Mouse (Mus musculus): ENCODE results near the gene Purb. TPM values are rescaled to one million over a fixed set of nuclear protein-coding genes. Genes with fewer than 3 reads are reported as not detected.

Gene Purb
- polyA plus RNA-seq, 1 experiment from 2014 or later = 22.6 TPM

GRCm38 (mm10) chr11:6483103-6483502 is 7.4 kb upstream of the Purb start:
- H3K9ac ChIP-seq (replicated peaks) = no peak overlapping the region
- no peak for ATAC-seq (ENCODE audit: insufficient number of reproducible peaks, insufficient read depth, low FRiP score, low TSS enrichment, low read depth)
- H3K4me2 ChIP-seq = no peak overlapping the region
- H3K27ac ChIP-seq = no peak overlapping the region
- H3K9me3 ChIP-seq = no peaks in the 10 kb centered on the region
- no peaks in the 10 kb centered on the region for H3K27me3 ChIP-seq
- no peaks in the 10 kb centered on the region; the same call in 1 of the 2 replicates for H3K4me1 ChIP-seq (replicated peaks)
- H3K4me3 ChIP-seq (replicated peaks) = no peak overlapping the region
- 82% methylated on average over 2 of the region's 2 CpGs for WGBS
- H3K36me3 ChIP-seq = no peaks in the 10 kb centered on the region

- Histone ChIP-seq H3K27me3 (no peaks in the 10 kb centered on the region), H3K4me2 (no peak overlapping the region), H3K9me3 (no peaks in the 10 kb centered on the region), H3K27ac (no peak overlapping the region), H3K9ac (replicated peaks) (no peak overlapping the region), H3K36me3 (no peaks in the 10 kb centered on the region), H3K4me3 (replicated peaks) (no peak overlapping the region), H3K4me1 (replicated peaks) (no peaks in the 10 kb centered on the region; the same call in 1 of the 2 replicates)
- 71% methylated on average over 6 of the region's 6 CpGs for WGBS
- ATAC-seq (ENCODE audit: insufficient number of reproducible peaks, insufficient read depth, low FRiP score, low TSS enrichment, low read depth) = no peak
Observed at GRCm38 (mm10) chr11:6481669-6482185, 6.0 kb upstream of the Purb start.

DNA sequence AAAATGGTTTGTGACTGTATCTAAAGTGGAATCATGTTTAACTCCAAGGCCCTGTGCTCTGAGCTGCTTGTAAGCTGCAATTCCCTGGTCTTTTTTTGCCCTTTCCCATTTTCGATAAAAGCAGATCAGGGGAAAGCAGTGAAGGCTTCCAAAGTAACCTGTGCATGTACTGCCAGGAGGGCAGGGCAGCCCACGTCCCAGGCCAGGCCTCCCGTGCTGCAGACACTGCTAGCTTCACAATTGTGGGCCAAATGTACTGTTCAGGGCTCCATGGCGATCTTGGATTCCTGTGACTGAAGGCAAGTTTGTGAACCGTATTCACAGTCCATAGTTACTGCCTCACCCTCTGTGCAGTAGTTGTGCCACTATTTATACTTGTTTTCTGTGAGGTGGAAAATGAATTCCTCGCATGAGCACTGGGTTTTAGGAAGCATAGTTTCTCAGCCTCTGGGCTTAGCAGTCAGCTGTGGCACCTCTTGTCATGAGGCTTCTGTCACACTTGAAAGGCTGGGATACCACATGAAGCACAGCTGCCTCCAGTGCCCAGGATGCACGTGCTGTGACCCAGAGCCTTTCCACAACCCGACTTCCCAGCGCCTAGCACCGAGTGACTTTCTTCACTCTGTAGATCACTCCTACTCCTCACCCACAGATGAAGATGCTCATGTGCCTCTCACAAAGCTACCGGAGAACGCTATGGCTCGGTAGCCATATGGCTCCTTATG is 5.1 kb upstream of the Purb start:
- H3K9ac ChIP-seq (replicated peaks) = no peak overlapping the region
- WGBS = 78% methylated on average over 13 of the region's 13 CpGs
- no peaks in the 10 kb centered on the region for H3K9me3 ChIP-seq
- H3K4me1 ChIP-seq (replicated peaks) = no peaks in the 10 kb centered on the region
- ATAC-seq (ENCODE audit: insufficient number of reproducible peaks, insufficient read depth, low FRiP score, low TSS enrichment, low read depth) = no peak
- no peak overlapping the region for H3K4me3 ChIP-seq (replicated peaks)
- no peaks in the 10 kb centered on the region for H3K27me3 ChIP-seq
- no peaks in the 10 kb centered on the region for H3K36me3 ChIP-seq
- H3K27ac ChIP-seq = no peak overlapping the region
- no peak overlapping the region for H3K4me2 ChIP-seq

DNA sequence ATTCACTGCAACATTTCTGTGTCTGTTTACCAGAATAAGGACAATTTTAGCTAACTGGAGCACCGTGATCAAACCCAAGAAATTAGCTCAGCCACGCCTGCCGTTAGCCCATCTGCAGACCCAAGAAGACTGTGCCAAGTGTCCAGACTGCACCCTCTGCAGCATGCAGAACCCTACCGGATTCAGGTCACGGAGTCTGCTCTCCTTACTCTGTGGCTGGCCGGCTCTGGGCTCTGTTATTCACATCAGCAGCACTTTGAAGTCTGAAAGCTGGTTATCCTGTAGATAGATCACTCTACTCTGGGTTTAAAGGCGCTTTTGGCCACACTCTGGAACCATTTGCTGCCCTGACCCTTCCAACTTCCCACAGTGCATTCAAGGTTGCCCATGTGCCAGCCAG is 4.5 kb upstream of the Purb start:
- no peaks in the 10 kb centered on the region for H3K36me3 ChIP-seq
- H3K4me1 ChIP-seq (replicated peaks) = no peaks in the 10 kb centered on the region
- 70% methylated on average over 7 of the region's 7 CpGs for WGBS
- H3K9ac ChIP-seq (replicated peaks) = no peak overlapping the region
- H3K27ac ChIP-seq = no peak overlapping the region
- no peak overlapping the region for H3K4me3 ChIP-seq (replicated peaks)
- no peak overlapping the region for H3K4me2 ChIP-seq
- no peak for ATAC-seq (ENCODE audit: insufficient number of reproducible peaks, insufficient read depth, low FRiP score, low TSS enrichment, low read depth)
- H3K27me3 ChIP-seq = no peaks in the 10 kb centered on the region
- H3K9me3 ChIP-seq = no peaks in the 10 kb centered on the region

DNA sequence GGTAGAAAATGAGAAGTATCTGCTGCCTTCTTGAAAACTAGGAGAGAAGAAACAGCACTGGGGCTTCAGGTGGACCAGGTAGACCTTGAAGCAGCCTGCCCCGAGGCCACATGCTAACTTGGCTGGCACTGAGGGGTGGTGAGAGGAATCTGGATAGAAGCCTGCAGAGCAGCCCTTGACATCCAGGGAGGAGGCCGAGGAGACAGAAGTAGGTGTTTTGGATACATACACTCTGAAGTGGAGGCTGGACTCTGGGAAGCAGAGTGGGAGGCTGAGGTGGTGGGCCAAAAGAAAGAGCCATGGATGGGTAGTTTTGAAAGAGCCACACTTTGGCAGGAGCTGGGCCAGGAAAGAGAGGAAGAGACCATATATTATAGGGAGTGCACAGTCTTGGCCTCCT is 3.5 kb upstream of the Purb start:
- 76% methylated on average over 2 of the region's 2 CpGs for WGBS
- Histone ChIP-seq H3K9me3 (no peaks in the 10 kb centered on the region), H3K36me3 (no peaks in the 10 kb centered on the region), H3K4me2 (no peak overlapping the region), H3K27ac (no peak overlapping the region), H3K4me3 (replicated peaks) (no peak overlapping the region), H3K27me3 (no peaks in the 10 kb centered on the region), H3K4me1 (replicated peaks) (peaks cover 3% of the 10 kb centered on the region), H3K9ac (replicated peaks) (no peak overlapping the region)
- no peak for ATAC-seq (ENCODE audit: insufficient number of reproducible peaks, insufficient read depth, low FRiP score, low TSS enrichment, low read depth)

GRCm38 (mm10) chr11:6477350-6477749 is 1.6 kb upstream of the Purb start:
- Histone ChIP-seq H3K4me1 (replicated peaks) (peaks cover 18% of the 10 kb centered on the region), H3K4me2 (no peak overlapping the region), H3K36me3 (peaks cover 6% of the 10 kb centered on the region; the same call in 1 of the 2 replicates), H3K4me3 (replicated peaks) (no peak overlapping the region), H3K9ac (replicated peaks) (no peak overlapping the region), H3K27ac (no peak overlapping the region), H3K9me3 (no peaks in the 10 kb centered on the region), H3K27me3 (no peaks in the 10 kb centered on the region)
- WGBS = 80% methylated on average over 1 of the region's 1 CpGs
- ATAC-seq (ENCODE audit: insufficient number of reproducible peaks, insufficient read depth, low FRiP score, low TSS enrichment, low read depth) = no peak

DNA sequence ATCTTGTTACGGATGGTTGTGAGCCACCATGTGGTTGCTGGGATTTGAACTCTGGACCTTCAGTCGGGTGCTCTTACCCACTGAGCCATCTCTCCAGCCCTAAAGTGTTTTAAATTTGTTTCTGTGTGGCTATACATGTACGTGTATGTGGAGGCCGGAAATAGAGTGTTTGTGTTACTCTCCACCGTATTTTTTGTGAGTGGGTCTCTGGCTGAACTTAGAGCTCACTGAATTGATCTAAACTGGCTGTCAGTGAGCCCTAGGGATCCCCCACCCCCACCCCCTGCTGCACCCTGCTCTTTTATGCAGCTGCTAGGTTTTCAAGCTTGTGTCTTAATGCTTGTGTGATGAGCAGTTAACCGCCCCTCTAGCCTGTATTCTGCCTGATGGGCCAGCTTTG is 1.2 kb upstream of the Purb start:
- Histone ChIP-seq H3K4me2 (no peak overlapping the region), H3K9me3 (no peaks in the 10 kb centered on the region), H3K36me3 (peaks cover 6% of the 10 kb centered on the region; the same call in 1 of the 2 replicates), H3K27ac (no peak overlapping the region), H3K9ac (replicated peaks) (no peak overlapping the region), H3K27me3 (no peaks in the 10 kb centered on the region), H3K4me1 (replicated peaks) (peaks cover 22% of the 10 kb centered on the region), H3K4me3 (replicated peaks) (no peak overlapping the region)
- ATAC-seq (ENCODE audit: insufficient number of reproducible peaks, insufficient read depth, low FRiP score, low TSS enrichment, low read depth) = no peak
- WGBS = 81% methylated on average over 6 of the region's 6 CpGs

DNA sequence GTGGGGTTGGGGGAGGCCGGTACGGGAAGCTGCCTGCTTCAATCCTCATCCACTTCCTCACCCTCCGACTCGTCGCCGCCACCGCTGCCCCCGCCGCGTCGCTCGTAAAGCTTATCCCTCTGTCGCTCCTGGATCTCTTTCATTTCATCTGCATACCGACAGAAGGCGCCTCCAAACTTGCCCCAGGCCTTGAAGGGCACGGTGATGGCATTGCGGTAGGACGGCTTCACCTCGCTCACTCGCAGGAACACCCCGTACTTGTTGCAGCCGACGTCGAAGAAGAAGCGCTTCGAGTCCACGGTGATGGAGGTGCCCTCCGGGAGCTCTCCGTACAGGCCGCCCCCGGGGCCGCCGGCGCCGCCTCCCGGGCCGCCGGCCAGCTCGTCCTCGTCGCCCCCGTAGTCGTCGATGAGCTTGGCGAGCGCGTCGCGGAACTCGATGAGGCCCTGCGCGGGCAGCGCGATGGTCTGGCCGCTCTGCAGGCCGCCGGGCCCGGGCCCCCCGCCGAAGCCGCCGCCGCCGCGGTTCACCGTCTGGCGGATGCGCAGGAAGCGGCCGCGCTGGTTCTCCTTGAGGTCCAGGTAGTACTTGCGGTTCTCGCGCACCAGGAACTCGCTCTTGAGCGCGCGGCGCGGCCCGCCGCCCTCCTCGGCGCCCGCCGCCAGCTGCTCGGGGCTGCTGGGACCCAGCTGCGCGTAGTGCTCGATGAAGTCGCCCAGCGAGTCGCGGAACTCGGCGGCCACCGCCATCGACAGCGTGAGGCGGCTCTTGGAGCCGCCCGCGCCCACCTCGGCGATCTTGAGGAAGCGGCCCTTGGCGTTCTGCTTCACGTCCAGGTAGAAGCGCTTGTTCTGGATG is 614 bp downstream of the Purb start:
- under 1% methylated on average over 105 of the region's 109 CpGs for WGBS
- Histone ChIP-seq H3K36me3 (peaks cover 19% of the 10 kb centered on the region; the same call in 1 of the 2 replicates), H3K27me3 (no peaks in the 10 kb centered on the region), H3K4me3 (replicated peaks) (peak overlapping the region; percentile 97), H3K9ac (replicated peaks) (peak overlapping the region; percentile 97), H3K9me3 (no peaks in the 10 kb centered on the region), H3K4me1 (replicated peaks) (peaks cover 39% of the 10 kb centered on the region), H3K4me2 (peak overlapping the region; percentile 91), H3K27ac (peak overlapping the region; percentile 98)
- no peak for ATAC-seq (ENCODE audit: insufficient number of reproducible peaks, insufficient read depth, low FRiP score, low TSS enrichment, low read depth)

- H3K4me2 ChIP-seq = peak overlapping the region; percentile 91
- H3K27ac ChIP-seq = no peak overlapping the region; the same call in 1 of the 2 replicates
- 33% methylated on average over 6 of the region's 6 CpGs for WGBS
- peak overlapping the region; percentile 97 for H3K9ac ChIP-seq (replicated peaks)
- no peaks in the 10 kb centered on the region for H3K9me3 ChIP-seq
- ATAC-seq (ENCODE audit: insufficient number of reproducible peaks, insufficient read depth, low FRiP score, low TSS enrichment, low read depth) = no peak
- no peaks in the 10 kb centered on the region for H3K27me3 ChIP-seq
- H3K36me3 ChIP-seq = peaks cover 21% of the 10 kb centered on the region; the same call in 1 of the 2 replicates
- H3K4me1 ChIP-seq (replicated peaks) = peaks cover 42% of the 10 kb centered on the region
- H3K4me3 ChIP-seq (replicated peaks) = peak overlapping the region; percentile 97
Observed at GRCm38 (mm10) chr11:6474381-6474780, 1.3 kb downstream of the Purb start.

- peak overlapping the region; percentile 50 for H3K9ac ChIP-seq (replicated peaks)
- no peak for ATAC-seq (ENCODE audit: insufficient number of reproducible peaks, insufficient read depth, low FRiP score, low TSS enrichment, low read depth)
- no peak overlapping the region for H3K27ac ChIP-seq
- no peaks in the 10 kb centered on the region for H3K27me3 ChIP-seq
- peaks cover 31% of the 10 kb centered on the region; the same call in 1 of the 2 replicates for H3K36me3 ChIP-seq
- H3K4me3 ChIP-seq (replicated peaks) = peak overlapping the region; percentile 97
- no peaks in the 10 kb centered on the region for H3K9me3 ChIP-seq
- H3K4me2 ChIP-seq = peak overlapping the region; percentile 91
- peaks cover 53% of the 10 kb centered on the region for H3K4me1 ChIP-seq (replicated peaks)
Observed at GRCm38 (mm10) chr11:6472076-6472475, 3.6 kb downstream of the Purb start.

DNA sequence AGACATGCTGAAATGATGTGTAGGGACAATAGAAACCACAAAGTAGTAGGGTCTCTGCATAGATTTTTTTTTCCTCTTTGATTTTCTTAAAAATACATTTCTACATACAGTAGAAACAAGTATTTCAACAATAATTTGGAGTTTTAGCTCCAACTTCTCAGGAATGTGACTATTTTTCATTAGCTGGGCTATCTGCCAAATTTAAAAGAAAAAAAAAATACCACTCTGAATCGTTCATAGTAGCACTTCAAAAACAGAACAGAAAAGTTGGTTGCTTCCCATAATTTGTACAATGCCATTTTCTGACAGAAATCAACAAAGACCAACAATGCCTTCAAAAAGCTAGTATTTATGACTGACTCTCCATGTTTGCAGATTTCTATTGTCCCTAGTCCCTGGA is 4.2 kb downstream of the Purb start:
- no peak for ATAC-seq (ENCODE audit: insufficient number of reproducible peaks, insufficient read depth, low FRiP score, low TSS enrichment, low read depth)
- Histone ChIP-seq H3K4me2 (peak overlapping the region; percentile 91), H3K27ac (no peak overlapping the region), H3K4me3 (replicated peaks) (peak overlapping the region; percentile 97), H3K27me3 (no peaks in the 10 kb centered on the region), H3K9ac (replicated peaks) (peak overlapping the region; percentile 51; the same call in 1 of the 2 replicates), H3K9me3 (no peaks in the 10 kb centered on the region), H3K36me3 (peaks cover 37% of the 10 kb centered on the region), H3K4me1 (replicated peaks) (peaks cover 53% of the 10 kb centered on the region)
- 38% methylated on average over 1 of the region's 1 CpGs for WGBS
